Mouse (Mus musculus) liver, embryonic 13.5 days (tissue): ENCODE data around the gene Ube2k. TPM values are rescaled to one million over a fixed set of nuclear protein-coding genes. Genes with fewer than 3 reads are reported as not detected.
"Not testable (repeated sequence)": the region's sequence is repeated elsewhere in the genome, so short reads cannot be mapped to it uniquely, and the experiment has no call there.

Source experiments
- ATAC-seq: fragments of 200-750 bp; cut with Nextera tagmentation; 2 replicates; pipeline ENCODE4 v1.8.0; 2017; ENCODE audit warnings: low read depth, mild to moderate bottlenecking, moderate number of reproducible peaks, moderate library complexity
- DNase-seq: peaks from one replicate; pipeline ENCODE4 v3.0.0; 2022
- H3K27ac ChIP-seq: fragments of 300-500 bp; sonication (generic); 2 replicates; pipeline ENCODE4 v1.5.1; 2015; ENCODE audit warnings: moderate library complexity, mild to moderate bottlenecking, inconsistent platforms
- H3K27me3 ChIP-seq: fragments of 300-500 bp; sonication (generic); 2 replicates; pipeline ENCODE4 v1.6.1; 2015; ENCODE audit warnings: mild to moderate bottlenecking, inconsistent platforms
- H3K36me3 ChIP-seq: fragments of 300-500 bp; sonication (generic); 2 replicates; pipeline ENCODE4 v1.6.1; 2015; ENCODE audit warnings: mild to moderate bottlenecking, inconsistent platforms
- H3K4me1 ChIP-seq: fragments of 300-500 bp; sonication (generic); replicated peaks from 2 replicates; pipeline ENCODE4 v1.6.1; 2015; ENCODE audit warnings: inconsistent platforms
- H3K4me2 ChIP-seq: fragments of 300-500 bp; sonication (generic); 2 replicates; pipeline ENCODE4 v1.6.1; 2015; ENCODE audit warnings: inconsistent platforms, mild to moderate bottlenecking, moderate library complexity
- H3K4me3 ChIP-seq: fragments of 300-500 bp; sonication (generic); replicated peaks from 2 replicates; pipeline ENCODE4 v1.5.1; 2015; ENCODE audit warnings: mild to moderate bottlenecking, inconsistent platforms
- H3K9ac ChIP-seq: fragments of 300-500 bp; sonication (generic); 2 replicates; pipeline ENCODE4 v1.6.1; 2015; ENCODE audit warnings: mild to moderate bottlenecking, inconsistent platforms
- H3K9me3 ChIP-seq: fragments of 300-500 bp; sonication (generic); replicated peaks from 2 replicates; pipeline ENCODE4 v1.6.1; 2016; ENCODE audit warnings: inconsistent platforms
- WGBS: fragments of 180-500 bp; shearing (Covaris S2); methylation state at CpG from one replicate; pipeline ENCODE4 v1.1.7; 2015; ENCODE audit not compliant: insufficient replicate concordance; 5-methylcytosine and 5-hydroxymethylcytosine counted together
- polyA plus RNA-seq: library from polyadenylated mRNA; unstranded; fragments of >200 nt; fragmentation: Nextera tagmentation; extraction: Ambion mirVana; gene quantifications from 2 replicates; pipeline ENCODE4 v1.2.1, GENCODE M21; 2015

The Ube2k gene
- polyA plus RNA-seq, 1 experiment from 2014 or later: 116 TPM

GRCm38 (mm10) chr5:65514635-65515278 is 22.3 kb upstream of the Ube2k start:
- ATAC-seq (no peak), DNase-seq (no peak)
- no peaks in the 10 kb centered on the region for H3K36me3 ChIP-seq
- H3K4me2 ChIP-seq: no peak overlapping the region
- no peaks in the 10 kb centered on the region for H3K4me1 ChIP-seq
- H3K27ac ChIP-seq: no peak overlapping the region
- H3K9me3 ChIP-seq: no peaks in the 10 kb centered on the region
- no peaks in the 10 kb centered on the region for H3K27me3 ChIP-seq
- no peak overlapping the region for H3K9ac ChIP-seq
- H3K4me3 ChIP-seq: no peak overlapping the region
- 8% methylated on average over 5 of the region's 5 CpGs for WGBS

- no peaks in the 10 kb centered on the region for H3K36me3 ChIP-seq
- WGBS: 50% methylated on average over 1 of the region's 1 CpGs
- H3K27me3 ChIP-seq: no peaks in the 10 kb centered on the region
- DNase-seq (peak; percentile 17), ATAC-seq (no peak)
- no peaks in the 10 kb centered on the region for H3K4me1 ChIP-seq
- H3K27ac ChIP-seq: no peak overlapping the region
- no peak overlapping the region for H3K9ac ChIP-seq
- H3K9me3 ChIP-seq: no peaks in the 10 kb centered on the region
- no peak overlapping the region for H3K4me3 ChIP-seq
- no peak overlapping the region for H3K4me2 ChIP-seq
These were observed 15.2 kb upstream of the Ube2k start for GRCm38 (mm10) chr5:65521803-65522202.

GRCm38 (mm10) chr5:65524831-65525230 is 12.2 kb upstream of the Ube2k start:
- 65% methylated on average over 4 of the region's 4 CpGs for WGBS
- H3K9me3 ChIP-seq: no peaks in the 10 kb centered on the region
- no peak overlapping the region for H3K4me2 ChIP-seq
- H3K36me3 ChIP-seq: no peaks in the 10 kb centered on the region
- DNase-seq: no peak
- H3K9ac ChIP-seq: no peak overlapping the region
- H3K27ac ChIP-seq: no peak overlapping the region
- no peaks in the 10 kb centered on the region for H3K27me3 ChIP-seq
- H3K4me3 ChIP-seq: no peak overlapping the region
- ATAC-seq: no peak
- peaks cover 3% of the 10 kb centered on the region for H3K4me1 ChIP-seq

GRCm38 (mm10) chr5:65525674-65526443 is 11.2 kb upstream of the Ube2k start:
- no peak overlapping the region for H3K9ac ChIP-seq
- H3K4me1 ChIP-seq: peaks cover 10% of the 10 kb centered on the region
- H3K4me2 ChIP-seq: no peak overlapping the region
- no peaks in the 10 kb centered on the region for H3K27me3 ChIP-seq
- H3K4me3 ChIP-seq: no peak overlapping the region
- no peak overlapping the region for H3K27ac ChIP-seq
- no peaks in the 10 kb centered on the region for H3K9me3 ChIP-seq
- 32% methylated on average over 8 of the region's 8 CpGs for WGBS
- DNase-seq: no peak
- no peak for ATAC-seq
- no peaks in the 10 kb centered on the region for H3K36me3 ChIP-seq

GRCm38 (mm10) chr5:65531283-65531682 is 5.8 kb upstream of the Ube2k start:
- WGBS: 60% methylated on average over 3 of the region's 3 CpGs
- Histone ChIP-seq H3K4me2 (no peak overlapping the region), H3K4me3 (no peak overlapping the region), H3K27me3 (no peaks in the 10 kb centered on the region), H3K27ac (no peak overlapping the region), H3K4me1 (peaks cover 26% of the 10 kb centered on the region), H3K9me3 (no peaks in the 10 kb centered on the region), H3K36me3 (no peaks in the 10 kb centered on the region), H3K9ac (no peak overlapping the region)
- no peak for ATAC-seq
- no peak for DNase-seq

- 79% methylated on average over 4 of the region's 4 CpGs for WGBS
- Histone ChIP-seq H3K36me3 (no peaks in the 10 kb centered on the region), H3K9ac (no peak overlapping the region), H3K27ac (no peak overlapping the region), H3K27me3 (no peaks in the 10 kb centered on the region), H3K4me1 (peaks cover 39% of the 10 kb centered on the region), H3K4me3 (no peak overlapping the region), H3K4me2 (no peak overlapping the region), H3K9me3 (no peaks in the 10 kb centered on the region)
- DNase-seq: no peak
- no peak for ATAC-seq
These were observed 2.5 kb upstream of the Ube2k start for GRCm38 (mm10) chr5:65534496-65534895.

- H3K9ac ChIP-seq: no peak overlapping the region
- peaks cover 40% of the 10 kb centered on the region for H3K4me1 ChIP-seq
- no peaks in the 10 kb centered on the region for H3K27me3 ChIP-seq
- H3K9me3 ChIP-seq: no peaks in the 10 kb centered on the region
- WGBS: 47% methylated on average over 5 of the region's 5 CpGs
- H3K4me2 ChIP-seq: peak overlapping the region; percentile 86
- H3K27ac ChIP-seq: peak overlapping the region; percentile 94; the same call in 1 of the 2 replicates
- ATAC-seq (no peak; the same call in 1 of the 2 replicates), DNase-seq (peak; percentile 50)
- peak overlapping the region; percentile 83; the same call in 1 of the 2 replicates for H3K4me3 ChIP-seq
- no peaks in the 10 kb centered on the region for H3K36me3 ChIP-seq
These were observed 1.5 kb upstream of the Ube2k start for GRCm38 (mm10) chr5:65535457-65536067.

GRCm38 (mm10) chr5:65536068-65536465 is 966 bp upstream of the Ube2k start:
- H3K4me3 ChIP-seq: peak overlapping the region; percentile 83
- peak overlapping the region; percentile 94 for H3K9ac ChIP-seq
- H3K9me3 ChIP-seq, H3K27me3 ChIP-seq, ATAC-seq, H3K36me3 ChIP-seq, DNase-seq: not testable (repeated sequence)
- H3K4me2 ChIP-seq: peak overlapping the region; percentile 86
- WGBS: 75% methylated on average over 10 of the region's 10 CpGs
- peak overlapping the region; percentile 94 for H3K27ac ChIP-seq
- peaks cover 40% of the 10 kb centered on the region for H3K4me1 ChIP-seq

- peaks cover 53% of the 10 kb centered on the region for H3K4me1 ChIP-seq
- no peaks in the 10 kb centered on the region for H3K9me3 ChIP-seq
- peak overlapping the region; percentile 94 for H3K9ac ChIP-seq
- DNase-seq (peak; percentile 55), ATAC-seq (peak; percentile 63)
- no peaks in the 10 kb centered on the region for H3K27me3 ChIP-seq
- WGBS: under 1% methylated on average over 41 of the region's 59 CpGs
- peak overlapping the region; percentile 83 for H3K4me3 ChIP-seq
- peak overlapping the region; percentile 86 for H3K4me2 ChIP-seq
- H3K27ac ChIP-seq: peak overlapping the region; percentile 94
- H3K36me3 ChIP-seq: peaks cover 9% of the 10 kb centered on the region; the same call in 1 of the 2 replicates
These were observed 513 bp downstream of the Ube2k start for GRCm38 (mm10) chr5:65537420-65538071.

GRCm38 (mm10) chr5:65538121-65538520 is 1.1 kb downstream of the Ube2k start:
- H3K27ac ChIP-seq: peak overlapping the region; percentile 94
- H3K9ac ChIP-seq: peak overlapping the region; percentile 94
- H3K9me3 ChIP-seq: no peaks in the 10 kb centered on the region
- WGBS: under 1% methylated on average over 4 of the region's 4 CpGs
- ATAC-seq: no peak
- H3K4me3 ChIP-seq: peak overlapping the region; percentile 83
- no peaks in the 10 kb centered on the region for H3K27me3 ChIP-seq
- H3K4me1 ChIP-seq: peaks cover 54% of the 10 kb centered on the region
- no peak for DNase-seq
- H3K4me2 ChIP-seq: peak overlapping the region; percentile 86
- H3K36me3 ChIP-seq: peaks cover 9% of the 10 kb centered on the region; the same call in 1 of the 2 replicates

GRCm38 (mm10) chr5:65538829-65539228 is 1.8 kb downstream of the Ube2k start:
- H3K27me3 ChIP-seq: no peaks in the 10 kb centered on the region
- WGBS: 36% methylated on average over 4 of the region's 4 CpGs
- H3K36me3 ChIP-seq: peaks cover 15% of the 10 kb centered on the region; the same call in 1 of the 2 replicates
- H3K9ac ChIP-seq: peak overlapping the region; percentile 67
- DNase-seq (no peak), ATAC-seq (no peak)
- H3K9me3 ChIP-seq: no peaks in the 10 kb centered on the region
- H3K4me3 ChIP-seq: peak overlapping the region; percentile 50
- peaks cover 58% of the 10 kb centered on the region for H3K4me1 ChIP-seq
- peak overlapping the region; percentile 66 for H3K4me2 ChIP-seq
- H3K27ac ChIP-seq: no peak overlapping the region
